Mouse (Mus musculus): ENCODE data around the gene Clp1.

GRCm38 (mm10) chr2:84720718-84721117 is 6.4 kb downstream of the Clp1 start:
- TF ChIP-seq CTCF (IDR thresholded peaks at IDR 0.05; ENCODE audit: borderline replicate concordance, insufficient read depth, low read depth, low read length) (no peak), POLR2A (IDR thresholded peaks at IDR 0.05; ENCODE audit: borderline replicate concordance, insufficient read depth, low read length) (no peak)

Data from cerebellum, adult 2 months (tissue).